Mouse (Mus musculus): ENCODE results near the gene C1qtnf4. TPM values are rescaled to one million over a fixed set of nuclear protein-coding genes. Genes with fewer than 3 reads are reported as not detected.
A peak's percentile ranks its signal among the peaks of the same experiment; 100 is the strongest.

The C1qtnf4 gene
- polyA plus RNA-seq (2015; fragmentation: Nextera tagmentation; extraction: Ambion mirVana), result 2.9 and 3.1 TPM in 2 replicates

DNA sequence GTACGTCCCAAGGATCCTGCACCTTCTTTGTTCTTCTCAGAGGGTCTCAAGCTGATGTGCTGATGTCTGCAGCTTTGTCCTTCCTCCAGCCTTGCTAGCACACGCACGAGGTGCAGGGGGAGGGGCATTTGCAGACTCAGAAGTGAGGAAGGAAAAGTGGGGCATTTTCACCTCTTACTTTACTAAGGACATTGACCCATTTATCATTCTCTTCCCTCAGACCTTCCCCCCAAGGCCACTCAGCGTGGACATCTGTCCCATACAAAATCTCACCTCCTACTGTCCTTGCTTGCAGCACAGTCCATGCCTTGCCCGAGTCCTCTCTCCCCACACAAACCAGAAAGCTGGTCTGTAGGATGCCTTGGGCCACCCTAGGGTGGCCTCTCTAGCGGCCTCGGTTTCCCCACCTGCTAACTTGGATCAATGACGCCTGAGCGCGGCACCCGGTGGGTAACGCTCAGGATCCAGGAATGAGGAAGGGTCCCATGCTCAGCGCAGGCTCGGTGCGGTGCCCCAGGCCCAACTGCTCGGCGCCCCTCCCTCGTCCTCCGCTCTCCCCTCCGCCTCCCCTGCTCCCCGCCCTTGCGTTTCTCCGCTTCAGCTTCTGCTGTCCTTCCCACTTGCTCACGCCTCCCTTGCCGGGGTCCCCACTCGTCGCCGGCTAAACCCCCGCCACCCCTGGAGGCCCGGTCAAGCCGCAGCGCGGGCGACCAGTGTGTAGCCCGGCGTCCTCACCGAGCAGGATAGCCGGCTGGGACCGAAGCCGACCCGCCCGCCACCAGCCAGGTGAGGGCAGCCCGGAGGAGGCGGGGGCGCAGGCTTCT is at the start of gene C1qtnf4:
C1qtnf4 (plus strand) TSS at position 643 of the 824 bp plus-strand sequence.
- Histone ChIP-seq H3K4me1 (ENCODE audit: insufficient read depth) (peaks cover 21% of the 10 kb centered on the region), H3K4me3 (ENCODE audit: low read depth, low read length) (peak within 1 kb of the TSS; percentile 38), H3K27ac (ENCODE audit: low read depth) (no peak within 1 kb of the TSS), H3K4me2 (ENCODE audit: low read depth, low read length) (peak within 1 kb of the TSS; percentile 76), H3K9ac (replicated peaks) (no peak within 1 kb of the TSS), H3K9me3 (ENCODE audit: low read length) (peaks cover 6% of the 10 kb centered on the region), H3K36me3 (replicated peaks; ENCODE audit: insufficient read depth, low read length) (no peaks in the 10 kb centered on the region), H3K27me3 (ENCODE audit: insufficient read depth, low read length) (peaks cover 66% of the 10 kb centered on the region)
- ATAC-seq (no peak), DNase-seq (no peak)
- TF ChIP-seq EP300 (IDR thresholded peaks at IDR 0.05; ENCODE audit: low read depth) (no peak), CTCF (IDR thresholded peaks at IDR 0.05; ENCODE audit: low read depth) (no peak)
- 3% methylated on average over 39 of the region's 45 CpGs for WGBS (ENCODE audit: insufficient replicate concordance)

DNA sequence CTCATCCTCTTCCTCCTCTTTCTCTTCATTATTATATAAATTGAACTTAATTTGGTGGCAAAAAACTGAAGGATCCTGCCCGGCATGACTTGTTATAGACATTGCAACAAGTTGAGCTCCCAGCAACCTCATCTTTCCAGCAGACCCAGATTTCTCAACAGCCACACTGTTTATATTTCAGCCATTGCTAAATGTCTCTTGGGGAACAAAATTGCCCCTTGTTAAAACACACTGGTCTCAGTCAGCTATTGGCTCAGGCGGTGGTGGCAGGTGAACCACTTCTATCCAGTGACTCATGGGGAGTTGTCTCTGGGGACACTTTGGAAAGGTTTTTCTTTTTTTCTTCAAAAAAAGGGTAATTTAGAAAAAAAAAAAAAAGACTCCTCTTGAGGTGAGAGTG is 47.0 kb upstream of the C1qtnf4 start:
- no peak overlapping the region for H3K4me3 ChIP-seq (ENCODE audit: low read depth, low read length)
- no peak overlapping the region for H3K9ac ChIP-seq (replicated peaks)
- no peaks in the 10 kb centered on the region for H3K9me3 ChIP-seq (ENCODE audit: low read length)
- H3K4me1 ChIP-seq (ENCODE audit: insufficient read depth), result no peaks in the 10 kb centered on the region
- H3K27ac ChIP-seq (ENCODE audit: low read depth), result no peak overlapping the region
- WGBS (ENCODE audit: insufficient replicate concordance), result 74% methylated on average over 2 of the region's 2 CpGs
- no peaks in the 10 kb centered on the region for H3K27me3 ChIP-seq (ENCODE audit: insufficient read depth, low read length)
- H3K36me3 ChIP-seq (replicated peaks; ENCODE audit: insufficient read depth, low read length), result no peaks in the 10 kb centered on the region
- no peak overlapping the region for H3K4me2 ChIP-seq (ENCODE audit: low read depth, low read length)
- DNase-seq, result no peak
- no peak for TF ChIP-seq CTCF (IDR thresholded peaks at IDR 0.05; ENCODE audit: low read depth)
- no peak for TF ChIP-seq EP300 (IDR thresholded peaks at IDR 0.05; ENCODE audit: low read depth)
- peak; percentile 70 for ATAC-seq

DNA sequence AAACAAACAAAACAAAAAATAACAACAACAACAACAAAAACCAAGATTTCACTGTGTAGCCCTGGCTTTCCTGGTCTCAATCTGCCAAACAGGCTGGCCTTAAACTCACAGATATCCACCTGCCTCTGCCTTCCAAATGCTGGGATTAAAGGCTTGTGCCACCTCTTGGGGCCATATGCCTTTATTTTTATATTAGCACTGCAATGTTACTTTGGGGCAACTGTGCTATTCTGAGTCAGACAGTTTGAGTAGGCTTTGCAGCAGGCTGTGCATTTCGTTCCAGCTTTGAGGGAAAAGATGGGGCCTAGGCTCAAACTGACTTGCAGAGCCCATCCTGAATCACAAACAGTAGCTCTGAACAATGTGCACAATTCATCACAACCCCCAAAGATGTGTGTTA is 42.0 kb upstream of the C1qtnf4 start:
- H3K27ac ChIP-seq (ENCODE audit: low read depth), result no peak overlapping the region
- H3K9me3 ChIP-seq (ENCODE audit: low read length), result no peaks in the 10 kb centered on the region
- TF ChIP-seq EP300 (IDR thresholded peaks at IDR 0.05; ENCODE audit: low read depth), result no peak
- no peak for TF ChIP-seq CTCF (IDR thresholded peaks at IDR 0.05; ENCODE audit: low read depth)
- no peak overlapping the region for H3K9ac ChIP-seq (replicated peaks)
- H3K4me1 ChIP-seq (ENCODE audit: insufficient read depth), result peaks cover 18% of the 10 kb centered on the region
- no peaks in the 10 kb centered on the region for H3K27me3 ChIP-seq (ENCODE audit: insufficient read depth, low read length)
- no peaks in the 10 kb centered on the region for H3K36me3 ChIP-seq (replicated peaks; ENCODE audit: insufficient read depth, low read length)
- DNase-seq, result no peak
- H3K4me3 ChIP-seq (ENCODE audit: low read depth, low read length), result no peak overlapping the region
- WGBS (ENCODE audit: insufficient replicate concordance), result 70% methylated on average over 1 of the region's 1 CpGs
- ATAC-seq, result no peak
- no peak overlapping the region for H3K4me2 ChIP-seq (ENCODE audit: low read depth, low read length)

DNA sequence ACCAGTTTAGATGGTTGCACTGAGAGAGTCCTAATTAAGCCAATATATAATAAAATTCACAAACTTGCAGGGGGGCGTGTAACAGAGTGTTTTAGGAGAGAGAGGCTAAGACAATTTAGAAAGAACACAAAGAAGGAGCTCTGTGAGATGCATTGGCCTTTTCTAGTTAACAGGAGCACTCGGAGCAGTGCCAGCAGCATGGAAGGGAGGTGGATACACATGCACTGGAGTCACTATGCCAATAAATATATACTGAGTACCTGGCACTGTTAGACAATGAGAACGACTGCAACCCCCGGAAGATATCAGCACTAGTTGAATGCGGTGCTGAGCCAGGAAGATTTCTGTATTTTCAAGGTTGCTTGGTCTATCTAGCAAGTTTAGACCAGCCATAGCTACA is 41.4 kb upstream of the C1qtnf4 start:
- DNase-seq, result no peak
- ATAC-seq, result no peak
- peaks cover 21% of the 10 kb centered on the region for H3K4me1 ChIP-seq (ENCODE audit: insufficient read depth)
- TF ChIP-seq CTCF (IDR thresholded peaks at IDR 0.05; ENCODE audit: low read depth), result no peak
- no peak for TF ChIP-seq EP300 (IDR thresholded peaks at IDR 0.05; ENCODE audit: low read depth)
- H3K9ac ChIP-seq (replicated peaks), result no peak overlapping the region
- no peak overlapping the region for H3K4me2 ChIP-seq (ENCODE audit: low read depth, low read length)
- no peaks in the 10 kb centered on the region for H3K27me3 ChIP-seq (ENCODE audit: insufficient read depth, low read length)
- no peak overlapping the region for H3K4me3 ChIP-seq (ENCODE audit: low read depth, low read length)
- H3K9me3 ChIP-seq (ENCODE audit: low read length), result no peaks in the 10 kb centered on the region
- H3K27ac ChIP-seq (ENCODE audit: low read depth), result no peak overlapping the region
- H3K36me3 ChIP-seq (replicated peaks; ENCODE audit: insufficient read depth, low read length), result no peaks in the 10 kb centered on the region
- 82% methylated on average over 5 of the region's 5 CpGs for WGBS (ENCODE audit: insufficient replicate concordance)

DNA sequence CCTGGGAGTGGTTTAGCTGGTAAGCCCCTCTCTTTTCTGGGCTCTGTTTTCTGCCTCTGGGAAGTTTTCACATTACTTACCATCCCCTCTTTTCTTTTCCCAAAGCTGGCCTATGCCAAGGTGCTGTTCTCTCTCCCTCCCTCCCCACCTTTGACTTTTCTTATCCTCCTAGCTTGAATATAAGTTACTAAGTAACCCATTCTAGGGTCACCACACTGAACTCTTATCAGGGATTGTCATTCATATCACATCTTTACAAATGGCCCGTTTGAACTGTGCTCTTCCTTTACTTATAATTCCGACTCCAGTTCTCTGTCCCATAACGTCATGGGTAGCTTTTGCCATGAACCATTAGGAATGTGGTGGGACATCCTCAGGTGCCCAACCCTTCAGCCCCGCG is 40.4 kb upstream of the C1qtnf4 start:
- Histone ChIP-seq H3K27ac (ENCODE audit: low read depth) (no peak overlapping the region), H3K9me3 (ENCODE audit: low read length) (no peaks in the 10 kb centered on the region), H3K4me1 (ENCODE audit: insufficient read depth) (peaks cover 23% of the 10 kb centered on the region), H3K4me3 (ENCODE audit: low read depth, low read length) (no peak overlapping the region), H3K4me2 (ENCODE audit: low read depth, low read length) (no peak overlapping the region), H3K36me3 (replicated peaks; ENCODE audit: insufficient read depth, low read length) (peaks cover 2% of the 10 kb centered on the region; the same call in 1 of the 2 replicates), H3K27me3 (ENCODE audit: insufficient read depth, low read length) (no peaks in the 10 kb centered on the region), H3K9ac (replicated peaks) (no peak overlapping the region)
- DNase-seq, result no peak
- 62% methylated on average over 5 of the region's 5 CpGs for WGBS (ENCODE audit: insufficient replicate concordance)
- TF ChIP-seq CTCF (IDR thresholded peaks at IDR 0.05; ENCODE audit: low read depth) (no peak), EP300 (IDR thresholded peaks at IDR 0.05; ENCODE audit: low read depth) (no peak)
- no peak for ATAC-seq

DNA sequence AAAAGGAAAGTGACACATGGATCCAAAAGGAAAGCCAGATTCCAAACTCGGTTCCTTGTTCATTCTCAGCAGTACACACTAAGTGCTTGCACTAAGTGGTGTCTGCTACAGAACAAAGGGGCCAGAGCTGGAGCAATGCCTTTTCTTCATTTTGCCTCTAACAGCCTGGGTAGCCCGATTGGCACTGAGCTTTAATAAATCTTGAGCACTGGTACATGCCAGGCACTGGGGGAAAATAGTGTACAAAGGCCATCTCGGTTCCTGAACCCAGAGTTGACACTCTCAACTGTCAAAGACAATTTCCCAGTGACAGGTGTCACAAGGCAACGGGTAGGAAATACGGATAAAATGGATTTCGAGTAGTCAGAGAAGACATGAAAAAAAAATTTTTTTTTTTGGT is 39.5 kb upstream of the C1qtnf4 start:
- TF ChIP-seq EP300 (IDR thresholded peaks at IDR 0.05; ENCODE audit: low read depth) (no peak), CTCF (IDR thresholded peaks at IDR 0.05; ENCODE audit: low read depth) (no peak)
- Histone ChIP-seq H3K27ac (ENCODE audit: low read depth) (peak overlapping the region; percentile 82), H3K4me1 (ENCODE audit: insufficient read depth) (peaks cover 23% of the 10 kb centered on the region), H3K4me3 (ENCODE audit: low read depth, low read length) (peak overlapping the region; percentile 81), H3K9me3 (ENCODE audit: low read length) (no peaks in the 10 kb centered on the region), H3K4me2 (ENCODE audit: low read depth, low read length) (peak overlapping the region; percentile 89), H3K9ac (replicated peaks) (peak overlapping the region; percentile 52), H3K36me3 (replicated peaks; ENCODE audit: insufficient read depth, low read length) (peaks cover 11% of the 10 kb centered on the region), H3K27me3 (ENCODE audit: insufficient read depth, low read length) (no peaks in the 10 kb centered on the region)
- DNase-seq (peak; percentile 17), ATAC-seq (no peak)
- WGBS (ENCODE audit: insufficient replicate concordance), result 55% methylated on average over 6 of the region's 6 CpGs

All from liver, postnatal 0 days (tissue).